Mouse (Mus musculus) liver, embryonic 18 days (tissue): ENCODE data around the gene Psmd12. TPM values are rescaled to one million over a fixed set of nuclear protein-coding genes. Genes with fewer than 3 reads are reported as not detected.

ENCODE experiments used
- polyA plus RNA-seq: library from polyadenylated mRNA; depleted of rRNA; stranded (reverse); fragments of >200 nt; gene quantifications from 2 replicates; pipeline ENCODE4 v1.2.3, GENCODE M21; 2012; rRNA removed

Psmd12 gene
- polyA plus RNA-seq: 30.1 and 33.4 TPM in 2 replicates

GRCm38 (mm10) chr11:107479053-107479861 is at the start of gene Psmd12:
Psmd12 (plus strand) TSS chr11:107479484.

DNA sequence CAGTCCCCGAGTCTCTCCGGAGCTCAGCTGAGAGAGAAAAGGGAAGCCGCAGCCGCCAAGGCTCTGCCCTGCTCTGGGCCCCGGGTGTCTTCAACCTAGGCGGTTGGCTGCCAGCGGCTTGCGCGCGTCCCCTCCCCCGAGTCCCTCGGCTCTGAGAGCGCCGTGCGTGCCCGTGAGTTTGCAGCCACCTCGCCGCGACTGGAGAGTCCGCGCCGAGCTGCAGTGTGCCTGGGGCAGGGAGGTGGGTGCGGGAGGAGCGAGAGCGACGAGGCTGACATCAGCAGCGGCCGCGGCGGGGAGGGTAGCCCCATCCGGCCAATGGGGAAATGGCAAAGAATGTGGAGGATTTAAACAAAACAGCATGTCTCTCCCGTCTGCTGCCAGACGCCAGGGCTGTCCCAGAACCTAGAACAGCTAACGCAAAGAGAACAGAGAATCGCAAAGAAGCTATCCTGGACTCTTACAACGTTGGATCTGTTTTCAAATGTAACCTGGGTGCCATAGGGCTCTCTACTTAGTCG is 8.7 kb upstream of the Psmd12 start, which contains the start of gene Pitpnc1:
TSS of gene Pitpnc1 (minus strand) at position 179 of the 521 bp plus-strand sequence.

GRCm38 (mm10) chr11:107547351-107548203 is 68.3 kb downstream of the Psmd12 start, which contains the start of gene Helz:
Helz (plus strand) TSS chr11:107547930.

Other genes with a start within 250 kb of the Psmd12 start
- 4.4 and 6.2 TPM in 2 replicates for gene Pitpnc1, start 8.8 kb upstream of the Psmd12 start, polyA plus RNA-seq
- gene Helz, start 68.4 kb downstream of the Psmd12 start, polyA plus RNA-seq: 2.5 and 3.7 TPM in 2 replicates
- gene Cacng1, start 237.0 kb downstream of the Psmd12 start, polyA plus RNA-seq: 0.34 and 0.58 TPM in 2 replicates